Mouse (Mus musculus) CH12F3 (cell line): ENCODE measurements around the gene C130050O18Rik.

Experiments
- in situ Hi-C: fragments of 300-500 bp; cut with MboI; formaldehyde crosslinking; loops from 2 replicates; pipeline ENCODE4 v1.14.3; 2020; ENCODE audit warnings: low sequenced_read_pairs

C130050O18Rik gene

DNA sequence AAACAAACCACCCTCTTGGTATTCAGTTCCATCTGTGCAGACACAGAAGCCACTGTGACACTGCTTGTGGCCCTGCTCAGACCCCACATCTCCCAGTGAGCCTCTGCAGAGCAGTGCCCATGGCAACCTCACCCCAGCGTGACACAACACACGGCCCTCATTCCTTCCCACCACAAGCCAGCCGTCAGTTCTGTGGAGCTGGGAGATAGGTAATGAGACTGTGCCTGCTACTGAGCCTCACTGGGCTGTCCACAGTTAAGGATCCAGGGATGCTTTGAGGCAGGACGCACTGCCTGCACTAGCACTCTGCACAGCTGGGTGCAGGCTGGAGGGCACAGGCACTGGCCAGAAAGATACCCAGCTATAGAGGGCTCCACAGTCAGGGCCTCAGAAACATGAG is 44.8 kb downstream of the C130050O18Rik start:
- in situ Hi-C loops: no loop called here

GRCm38 (mm10) chr5:139453031-139453430 is 48.0 kb downstream of the C130050O18Rik start:
- in situ Hi-C loops: no loop called here

DNA sequence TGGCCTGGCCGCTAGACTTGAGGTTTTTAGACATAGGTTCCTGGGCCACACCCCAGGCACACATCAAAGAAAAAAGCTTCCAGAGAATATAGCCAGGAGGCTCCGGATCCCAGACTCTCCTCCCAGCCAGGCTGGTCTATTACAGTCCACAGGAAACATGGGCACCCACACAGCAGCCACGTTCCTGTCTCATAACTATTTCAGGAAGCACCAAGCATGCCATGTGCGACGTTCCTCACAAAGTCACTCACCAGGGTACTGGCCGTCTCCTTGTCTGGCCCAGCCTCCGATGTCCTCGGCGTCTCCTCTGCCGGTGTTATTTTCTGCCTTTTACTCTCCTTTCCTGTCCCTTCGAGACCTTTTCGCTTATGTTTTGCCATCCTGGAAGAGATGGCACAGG is 50.1 kb downstream of the C130050O18Rik start:
- in situ Hi-C loops: no loop called here

GRCm38 (mm10) chr5:139457241-139457640 is 52.2 kb downstream of the C130050O18Rik start:
- in situ Hi-C loops: no loop called here

DNA sequence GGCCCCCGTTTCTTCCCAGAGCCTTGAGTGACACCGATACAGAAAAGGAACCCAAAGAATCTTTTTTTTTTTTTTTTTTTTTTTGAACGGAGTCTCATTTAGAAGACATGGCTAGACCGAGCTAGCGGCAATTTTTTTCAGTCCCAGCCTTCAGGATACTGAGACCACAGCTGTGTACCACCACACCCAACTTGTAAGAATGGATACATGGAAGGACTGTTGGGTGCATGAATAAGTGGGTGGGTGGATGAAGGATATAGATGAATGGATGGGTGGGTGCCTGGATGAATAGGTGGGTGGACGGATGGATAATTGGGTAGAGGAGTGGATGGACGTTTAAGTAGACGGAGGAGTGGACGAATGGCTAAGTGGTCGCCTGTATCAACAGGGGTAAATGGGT is 54.9 kb downstream of the C130050O18Rik start:
- in situ Hi-C loops: no loop called here

- in situ Hi-C loops: no loop called here
Measured at GRCm38 (mm10) chr5:139460384-139461067, 55.4 kb downstream of the C130050O18Rik start, which contains the start of gene 3110082I17Rik. 3110082I17Rik (minus strand) TSS chr5:139460527.

DNA sequence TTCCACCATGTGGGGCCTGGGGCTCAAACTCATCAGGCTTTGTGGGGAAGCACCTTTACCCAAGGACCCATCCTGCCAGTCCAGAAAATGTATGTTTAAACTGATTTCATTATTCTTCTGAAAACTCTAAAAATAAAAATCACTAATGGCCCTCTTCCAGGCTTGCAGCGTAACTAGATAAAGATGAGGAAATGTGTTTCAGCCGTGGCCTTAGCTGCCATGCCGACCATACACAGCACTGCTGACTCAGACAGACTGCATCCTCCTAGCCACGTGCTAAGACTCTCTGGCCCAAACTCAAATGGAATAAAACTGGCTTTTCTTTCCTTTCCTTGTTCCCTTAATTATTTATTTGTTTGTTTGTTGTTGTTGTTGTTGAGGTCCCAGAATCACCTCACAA is 59.8 kb downstream of the C130050O18Rik start:
- in situ Hi-C loops: no loop called here
